Mouse (Mus musculus) MEL (cell line): ENCODE data around the gene Zfp473. TPM values are rescaled to one million over a fixed set of nuclear protein-coding genes. Genes with fewer than 3 reads are reported as not detected.

Experiments
- DNase-seq: peaks from one replicate; pipeline ENCODE4 v3.0.0; 2011; ENCODE audit warnings: low read depth, low spot score
- H3K27ac ChIP-seq: 2 replicates; pipeline ENCODE4 v1.5.1; 2012; ENCODE audit warnings: low read depth, mild to moderate bottlenecking, control low read depth, low read length, moderate library complexity; ENCODE audit not compliant: control insufficient read depth
- H3K27me3 ChIP-seq, 2 experiments: fragments of 150-350 bp in 1 of 2; sonication (generic) in 1 of 2; 2 replicates each; pipeline ENCODE4 v1.6.1; 2012; ENCODE audit warnings: low read length in 2 of 2, mild to moderate bottlenecking in 2 of 2, improper control_type of control experiment in 1 of 2, moderate library complexity in 1 of 2; ENCODE audit not compliant: insufficient read depth in 2 of 2, control insufficient read depth in 1 of 2
- H3K36me3 ChIP-seq, 2 experiments: 2 replicates each; pipeline ENCODE4 v1.6.1; 2012 to 2014; ENCODE audit warnings: low read length in 2 of 2, improper control_type of control experiment in 1 of 2, inconsistent platforms in 1 of 2, mild to moderate bottlenecking in 1 of 2; ENCODE audit not compliant: insufficient read depth in 2 of 2, control insufficient read depth in 1 of 2
- H3K4me1 ChIP-seq, 2 experiments: fragments of 150-350 bp in 1 of 2; sonication (generic) in 1 of 2; 2 replicates each; pipeline ENCODE4 v1.6.1; 2012; ENCODE audit warnings: low read length in 2 of 2, improper control_type of control experiment in 1 of 2, mild to moderate bottlenecking in 1 of 2; ENCODE audit not compliant: insufficient read depth in 2 of 2, control insufficient read depth in 1 of 2
- H3K4me3 ChIP-seq, 2 experiments: fragments of 150-350 bp in 1 of 2; sonication (generic) in 1 of 2; 2 replicates each; pipeline ENCODE4 v1.5.1; 2012; ENCODE audit warnings: low read depth in 2 of 2, low read length in 2 of 2, mild to moderate bottlenecking in 2 of 2, moderate library complexity in 2 of 2, control low read depth in 1 of 2, improper control_type of control experiment in 1 of 2; ENCODE audit not compliant: control insufficient read depth in 1 of 2, insufficient read depth in 1 of 2
- H3K79me2 ChIP-seq: 2 replicates; pipeline ENCODE4 v1.6.1; 2012; ENCODE audit warnings: mild to moderate bottlenecking, low read length, moderate library complexity; ENCODE audit not compliant: control insufficient read depth, poor library complexity, insufficient read depth
- H3K9ac ChIP-seq: 2 replicates; pipeline ENCODE4 v1.6.1; 2012; ENCODE audit warnings: low read depth, mild to moderate bottlenecking, control low read depth, low read length, moderate library complexity; ENCODE audit not compliant: control insufficient read depth, poor library complexity, severe bottlenecking
- H3K9me3 ChIP-seq: fragments of 150-350 bp; sonication (generic); replicated peaks from 2 replicates; pipeline ENCODE4 v1.6.1; 2012; ENCODE audit warnings: mild to moderate bottlenecking, low read length, improper control_type of control experiment, moderate library complexity; ENCODE audit not compliant: insufficient read depth
- BHLHE40 ChIP-seq: IDR thresholded peaks from 2 replicates; pipeline ENCODE4 v1.6.1; 2012; ENCODE audit warnings: low read depth, mild to moderate bottlenecking, inconsistent platforms, low read length, improper control_type of control experiment, borderline replicate concordance
- CHD2 ChIP-seq: IDR thresholded peaks from 2 replicates; pipeline ENCODE4 v1.6.1; 2011; ENCODE audit warnings: low read length, improper control_type of control experiment
- CTCF ChIP-seq, 3 experiments: IDR thresholded peaks in 2 of 3; conservative IDR thresholded peaks in 1 of 3; 2 replicates each; pipeline ENCODE4 v1.5.1; 2011 to 2012; ENCODE audit warnings: low read length in 3 of 3, low read depth in 2 of 3, mild to moderate bottlenecking in 2 of 3, improper control_type of control experiment in 1 of 3, inconsistent platforms in 1 of 3, mixed read lengths in 1 of 3, moderate library complexity in 1 of 3; ENCODE audit not compliant: control insufficient read depth in 1 of 3, insufficient read depth in 1 of 3, poor library complexity in 1 of 3, severe bottlenecking in 1 of 3
- E2F4 ChIP-seq: IDR thresholded peaks from 2 replicates; pipeline ENCODE4 v1.6.1; 2011; ENCODE audit warnings: low read depth, low read length, improper control_type of control experiment, borderline replicate concordance
- ELF1 ChIP-seq: IDR thresholded peaks from 2 replicates; pipeline ENCODE4 v1.6.1; 2014; ENCODE audit warnings: low read depth, mild to moderate bottlenecking, inconsistent platforms, low read length, improper control_type of control experiment, moderate library complexity
- EP300 ChIP-seq, 2 experiments: IDR thresholded peaks; 2 replicates each; pipeline ENCODE4 v1.6.1; 2011; ENCODE audit warnings: improper control_type of control experiment in 2 of 2, low read length in 2 of 2, low read depth in 1 of 2, mild to moderate bottlenecking in 1 of 2
- ETS1 ChIP-seq: IDR thresholded peaks from 2 replicates; pipeline ENCODE4 v1.6.1; 2012; ENCODE audit warnings: low read depth, mild to moderate bottlenecking, inconsistent platforms, low read length, improper control_type of control experiment, moderate library complexity
- GATA1 ChIP-seq: IDR thresholded peaks from 2 replicates; pipeline ENCODE4 v1.6.1; 2011; ENCODE audit warnings: low read depth, low read length, improper control_type of control experiment
- HCFC1 ChIP-seq: IDR thresholded peaks from 2 replicates; pipeline ENCODE4 v1.6.1; 2012; ENCODE audit warnings: low read depth, mild to moderate bottlenecking, inconsistent platforms, low read length, improper control_type of control experiment, moderate library complexity
- KAT2A ChIP-seq: conservative IDR thresholded peaks from 2 replicates; pipeline ENCODE4 v1.6.1; 2012; ENCODE audit warnings: low read depth, low read length, improper control_type of control experiment, inconsistent platforms
- MAFK ChIP-seq: IDR thresholded peaks from 2 replicates; pipeline ENCODE4 v1.6.1; 2011; ENCODE audit warnings: low read depth, mild to moderate bottlenecking, low read length, improper control_type of control experiment, borderline replicate concordance
- MAX ChIP-seq: IDR thresholded peaks from 2 replicates; pipeline ENCODE4 v1.6.1; 2011; ENCODE audit warnings: low read length, improper control_type of control experiment
- MAZ ChIP-seq: IDR thresholded peaks from 2 replicates; pipeline ENCODE4 v1.6.1; 2012; ENCODE audit warnings: low read depth, mild to moderate bottlenecking, inconsistent platforms, low read length, improper control_type of control experiment
- MXI1 ChIP-seq: IDR thresholded peaks from 2 replicates; pipeline ENCODE4 v1.6.1; 2011; ENCODE audit warnings: mild to moderate bottlenecking, low read depth, low read length, improper control_type of control experiment
- MYB ChIP-seq: IDR thresholded peaks from 2 replicates; pipeline ENCODE4 v1.6.1; 2011; ENCODE audit warnings: mild to moderate bottlenecking, low read depth, low read length, improper control_type of control experiment
- MYC ChIP-seq: IDR thresholded peaks from 2 replicates; pipeline ENCODE4 v1.6.1; 2011; ENCODE audit warnings: low read depth, mild to moderate bottlenecking, low read length, improper control_type of control experiment, moderate library complexity
- NELFE ChIP-seq: IDR thresholded peaks from 2 replicates; pipeline ENCODE4 v1.6.1; 2011; ENCODE audit warnings: low read depth, low read length, improper control_type of control experiment
- NRF1 ChIP-seq: IDR thresholded peaks from 2 replicates; pipeline ENCODE4 v1.6.1; 2014; ENCODE audit warnings: low read depth, mild to moderate bottlenecking, inconsistent platforms, low read length, improper control_type of control experiment, moderate library complexity; ENCODE audit not compliant: poor library complexity, insufficient read depth, severe bottlenecking
- POLR2A ChIP-seq, 2 experiments: IDR thresholded peaks; 2 replicates each; pipeline ENCODE4 v1.6.1; 2011 to 2012; ENCODE audit warnings: low read length in 2 of 2, mild to moderate bottlenecking in 2 of 2, control low read depth in 1 of 2, improper control_type of control experiment in 1 of 2, low read depth in 1 of 2, moderate library complexity in 1 of 2; ENCODE audit not compliant: control insufficient read depth in 1 of 2, insufficient read depth in 1 of 2, poor library complexity in 1 of 2
- POLR2AphosphoS2 ChIP-seq: IDR thresholded peaks from 2 replicates; pipeline ENCODE4 v1.6.1; 2011; ENCODE audit warnings: low read length, improper control_type of control experiment
- POLR2AphosphoS5 ChIP-seq: IDR thresholded peaks from 2 replicates; pipeline ENCODE4 v1.6.1; 2012; ENCODE audit warnings: low read depth, borderline replicate concordance, mild to moderate bottlenecking, inconsistent platforms, low read length, moderate library complexity, mixed read lengths
- SIN3A ChIP-seq: IDR thresholded peaks from 2 replicates; pipeline ENCODE4 v1.6.1; 2012; ENCODE audit warnings: low read length, improper control_type of control experiment, inconsistent platforms
- SMC3 ChIP-seq: IDR thresholded peaks from 2 replicates; pipeline ENCODE4 v1.6.1; 2011; ENCODE audit warnings: low read depth, low read length, improper control_type of control experiment
- TBP ChIP-seq: IDR thresholded peaks from 2 replicates; pipeline ENCODE4 v1.8.0; 2011; ENCODE audit warnings: low read depth, low read length, improper control_type of control experiment
- TCF12 ChIP-seq: IDR thresholded peaks from 2 replicates; pipeline ENCODE4 v1.6.1; 2014; ENCODE audit warnings: low read depth, mild to moderate bottlenecking, inconsistent platforms, low read length, improper control_type of control experiment, moderate library complexity
- USF1 ChIP-seq: IDR thresholded peaks from 2 replicates; pipeline ENCODE4 v1.6.1; 2014; ENCODE audit warnings: low read depth, mild to moderate bottlenecking, inconsistent platforms, low read length, improper control_type of control experiment, moderate library complexity
- ZKSCAN1 ChIP-seq: IDR thresholded peaks from 2 replicates; pipeline ENCODE4 v1.6.1; 2012; ENCODE audit warnings: low read depth, mild to moderate bottlenecking, inconsistent platforms, low read length, improper control_type of control experiment, moderate library complexity
- polyA plus RNA-seq, 2 experiments: library from polyadenylated mRNA; stranded (reverse) in 1 of 2; unstranded in 1 of 2; fragments of >175 nt in 1 of 2; fragments of >200 nt in 1 of 2; gene quantifications; 2 replicates each; pipeline versions ENCODE4 v1.2.1 to v1.2.4; 2012; ENCODE audit warnings: low replicate concordance in 2 of 2, low read depth in 1 of 2; ENCODE audit not compliant: insufficient read length in 2 of 2, insufficient read depth in 1 of 2, missing spikeins in 1 of 2
- total RNA-seq: library from RNA; depleted of rRNA; stranded (reverse); fragments of 300-350 nt; gene quantifications from 2 replicates; pipeline ENCODE4 v1.2.3, GENCODE M21; 2012

Zfp473 gene
- total and polyA plus RNA-seq, 3 experiments, result 0.65 to 0.96 TPM; not detected in 1

DNA sequence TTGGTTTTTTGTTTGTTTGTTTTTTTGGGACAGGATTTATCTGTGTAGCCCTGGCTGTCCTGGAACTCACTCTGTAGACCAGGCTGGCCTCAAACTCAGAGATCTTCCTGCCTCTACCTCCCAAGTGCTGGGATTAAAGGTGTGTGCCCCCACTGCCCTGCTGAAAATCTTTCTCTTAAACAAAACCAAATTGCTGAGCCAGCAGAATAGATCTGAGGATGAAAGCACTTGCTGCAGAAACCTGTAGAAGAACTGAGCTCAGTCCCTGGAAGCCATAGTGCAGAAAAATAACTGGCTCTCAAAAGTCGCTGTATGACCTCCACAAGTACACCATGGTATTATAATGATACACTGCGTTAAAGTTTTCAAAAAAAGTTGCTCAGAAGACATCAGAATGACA, 6.3 kb upstream of the Zfp473 start:
- TF ChIP-seq MAFK, result peak; percentile 65
- TF ChIP-seq ZKSCAN1, result no peak
- no peak for TF ChIP-seq SMC3
- Histone ChIP-seq H3K9ac (no peak overlapping the region), H3K27ac (no peak overlapping the region), H3K4me1 (no peaks in the 10 kb centered on the region), H3K36me3 (no peaks in the 10 kb centered on the region; a peak in 2 of 4 replicates), H3K9me3 (no peaks in the 10 kb centered on the region), H3K79me2 (no peaks in the 10 kb centered on the region), H3K4me3 (no peak overlapping the region), H3K27me3 (no peaks in the 10 kb centered on the region)
- DNase-seq, result no peak

GRCm38 (mm10) chr7:44748101-44749044, 2.5 kb downstream of the Zfp473 start, which contains the start of gene Vrk3:
Gene Vrk3 (plus strand): TSS chr7:44748413.
- H3K27me3 ChIP-seq, result no peaks in the 10 kb centered on the region
- H3K9me3 ChIP-seq, result no peaks in the 10 kb centered on the region
- H3K36me3 ChIP-seq, result peaks cover 0 to 9% of the 10 kb centered on the region in 2 experiments; a peak in 2 of 4 replicates
- peaks cover 7% of the 10 kb centered on the region for H3K79me2 ChIP-seq
- peak; percentile 99 for DNase-seq
- peak within 1 kb of the TSS; percentile 65 to 71 for H3K4me3 ChIP-seq
- peak within 1 kb of the TSS; percentile 97 for H3K9ac ChIP-seq
- peak within 1 kb of the TSS; percentile 98 for H3K27ac ChIP-seq
- peak; percentile 80 for TF ChIP-seq MAX
- TF ChIP-seq BHLHE40, result no peak
- peak; percentile 93 for TF ChIP-seq ELF1
- TF ChIP-seq MAZ, result peak; percentile 96
- TF ChIP-seq NRF1, result peak; percentile 78
- TF ChIP-seq ZKSCAN1, result no peak
- TF ChIP-seq TCF12, result peak; percentile 22; the same call in 1 of the 2 replicates
- TF ChIP-seq POLR2AphosphoS5, result no peak
- TF ChIP-seq ETS1, result peak; percentile 22; the same call in 1 of the 2 replicates
- no peak for TF ChIP-seq POLR2AphosphoS2
- 0 out of 4 replicates have a peak, but pooled peaks of 1 of the 2 experiments have one; percentile 36 for TF ChIP-seq EP300 (IDR thresholded peaks at IDR 0.05; ENCODE audit: low read depth in 1 of 2, low read length in 2 of 2)
- 0 out of 2 replicates have a peak, but pooled peaks have one; percentile 30 for TF ChIP-seq USF1
- peak; percentile 51 for TF ChIP-seq GATA1
- peak; percentile 74 to 76; a peak in 3 of 4 replicates for TF ChIP-seq POLR2A (IDR thresholded peaks at IDR 0.05; ENCODE audit: control insufficient read depth in 1 of 2, insufficient read depth in 1 of 2, low read depth in 1 of 2, low read length in 2 of 2, poor library complexity in 1 of 2)
- no peak for TF ChIP-seq E2F4
- TF ChIP-seq SIN3A, result peak; percentile 91
- no peak for TF ChIP-seq CTCF (IDR thresholded peaks at IDR 0.05 in 2 of 3, conservative IDR thresholded peaks at IDR 0.05 in 1 of 3; ENCODE audit: control insufficient read depth in 1 of 3, insufficient read depth in 1 of 3, low read depth in 2 of 3, low read length in 3 of 3, poor library complexity in 1 of 3, severe bottlenecking in 1 of 3)
- TF ChIP-seq TBP, result peak; percentile 32; the same call in 1 of the 2 replicates
- peak; percentile 80; the same call in 1 of the 2 replicates for TF ChIP-seq KAT2A
- TF ChIP-seq MXI1, result peak; percentile 83; the same call in 1 of the 2 replicates
- peak; percentile 98 for TF ChIP-seq HCFC1
- TF ChIP-seq MYC, result peak; percentile 74
- TF ChIP-seq NELFE, result peak; percentile 46
- peak; percentile 65 for TF ChIP-seq MYB
- peak; percentile 46; the same call in 1 of the 2 replicates for TF ChIP-seq CHD2
- peaks cover 0 to 12% of the 10 kb centered on the region in 2 experiments; a peak in 2 of 4 replicates for H3K4me1 ChIP-seq
